Mouse (Mus musculus): ENCODE data around the gene Myef2.
"Not testable (repeated sequence)": the region's sequence is repeated elsewhere in the genome, so short reads cannot be mapped to it uniquely, and the experiment has no call there.

Myef2 gene

GRCm38 (mm10) chr2:125123477-125123852 is at the start of gene Myef2:
Gene Myef2, minus strand, starts transcription at chr2:125123661.
- DNase-seq, result peak; percentile 95 to 96

GRCm38 (mm10) chr2:125162012-125162470 is 38.6 kb upstream of the Myef2 start:
- no peak for DNase-seq

- peak in 1 of 2 experiments; percentile 19 for DNase-seq
Observed at GRCm38 (mm10) chr2:125155504-125155903, 32.0 kb upstream of the Myef2 start.

- DNase-seq, result no peak
Observed at GRCm38 (mm10) chr2:125154294-125154693, 30.8 kb upstream of the Myef2 start.

GRCm38 (mm10) chr2:125152388-125152787 is 28.9 kb upstream of the Myef2 start, which contains the start of gene Slc12a1:
Gene Slc12a1, plus strand, starts transcription at chr2:125152505.
- DNase-seq, result no peak

- DNase-seq, result no peak
Observed at GRCm38 (mm10) chr2:125142336-125142735, 18.9 kb upstream of the Myef2 start.

GRCm38 (mm10) chr2:125136846-125137245 is 13.4 kb upstream of the Myef2 start:
- no peak for DNase-seq

GRCm38 (mm10) chr2:125135903-125136811 is 12.7 kb upstream of the Myef2 start, which contains the start of gene Ctxn2:
Gene Ctxn2, plus strand, starts transcription at chr2:125136692.
- peak; percentile 50 to 54 for DNase-seq

- DNase-seq, result no peak
Observed at GRCm38 (mm10) chr2:125134113-125134512, 10.7 kb upstream of the Myef2 start.

GRCm38 (mm10) chr2:125126792-125127191 is 3.3 kb upstream of the Myef2 start:
- no peak for DNase-seq

- DNase-seq, result no peak
Observed at GRCm38 (mm10) chr2:125125824-125126223, 2.4 kb upstream of the Myef2 start.

GRCm38 (mm10) chr2:125122624-125123476 is 611 bp downstream of the Myef2 start:
- peak; percentile 78 to 79 for DNase-seq

- no peak for DNase-seq
Observed at GRCm38 (mm10) chr2:125122288-125122623, 1.2 kb downstream of the Myef2 start.

GRCm38 (mm10) chr2:125119381-125120110 is 3.9 kb downstream of the Myef2 start:
- peak; percentile 28 to 29 for DNase-seq

GRCm38 (mm10) chr2:125106536-125106935 is 16.9 kb downstream of the Myef2 start:
- DNase-seq, result not testable (repeated sequence)

GRCm38 (mm10) chr2:125104491-125104890 is 19.0 kb downstream of the Myef2 start:
- DNase-seq, result not testable (repeated sequence)

GRCm38 (mm10) chr2:125092123-125092522 is 31.3 kb downstream of the Myef2 start:
- not testable (repeated sequence) for DNase-seq

- DNase-seq, result no peak
Observed at GRCm38 (mm10) chr2:125088757-125089156, 34.7 kb downstream of the Myef2 start.

GRCm38 (mm10) chr2:125083879-125084278 is 39.6 kb downstream of the Myef2 start:
- no peak for DNase-seq

- no peak for DNase-seq
Observed at GRCm38 (mm10) chr2:125073056-125073780, 50.2 kb downstream of the Myef2 start.

GRCm38 (mm10) chr2:125068696-125069095 is 54.8 kb downstream of the Myef2 start:
- no peak for DNase-seq

GRCm38 (mm10) chr2:125067894-125068293 is 55.6 kb downstream of the Myef2 start, which contains the start of gene Slc24a5:
Gene Slc24a5, plus strand, starts transcription at chr2:125068124.
- DNase-seq, result no peak

Data from cerebellum, postnatal 10 days (tissue).